Mouse (Mus musculus) CD4-positive helper T cell, adult 2 months (primary cell): ENCODE data around the gene Tial1.

Experiments
- DNase-seq: peaks from one replicate; pipeline ENCODE4 v3.0.0-alpha.2; 2012; ENCODE audit warnings: low read depth, missing footprints, low spot score

Tial1 gene

GRCm38 (mm10) chr7:128461285-128462215 lies at the start of gene Tial1:
Tial1 (minus strand) TSS chr7:128461717.
- DNase-seq, result peak; percentile 98

GRCm38 (mm10) chr7:128504091-128504490 lies 42.6 kb upstream of the Tial1 start:
- DNase-seq, result no peak

GRCm38 (mm10) chr7:128499801-128500200 lies 38.3 kb upstream of the Tial1 start:
- DNase-seq, result no peak

- DNase-seq, result no peak
Observed at GRCm38 (mm10) chr7:128494546-128494945, 33.0 kb upstream of the Tial1 start.

GRCm38 (mm10) chr7:128488986-128489385 lies 27.5 kb upstream of the Tial1 start:
- no peak for DNase-seq

- DNase-seq, result peak; percentile 14
Observed at GRCm38 (mm10) chr7:128474322-128474721, 12.8 kb upstream of the Tial1 start.

- DNase-seq, result no peak
Observed at GRCm38 (mm10) chr7:128462406-128462805, 889 bp upstream of the Tial1 start.

GRCm38 (mm10) chr7:128460865-128461228 lies 670 bp downstream of the Tial1 start:
- no peak for DNase-seq

GRCm38 (mm10) chr7:128460131-128460864 lies 1.2 kb downstream of the Tial1 start:
- peak; percentile 57 for DNase-seq

GRCm38 (mm10) chr7:128459791-128460130 lies 1.8 kb downstream of the Tial1 start:
- DNase-seq, result no peak

- DNase-seq, result no peak
Observed at GRCm38 (mm10) chr7:128458011-128458410, 3.5 kb downstream of the Tial1 start.

GRCm38 (mm10) chr7:128452731-128453130 lies 8.8 kb downstream of the Tial1 start:
- no peak for DNase-seq

- no peak for DNase-seq
Observed at GRCm38 (mm10) chr7:128440584-128440983, 20.9 kb downstream of the Tial1 start.

- DNase-seq, result no peak
Observed at GRCm38 (mm10) chr7:128439251-128439650, 22.3 kb downstream of the Tial1 start.

GRCm38 (mm10) chr7:128438131-128438530 lies 23.4 kb downstream of the Tial1 start:
- no peak for DNase-seq

- DNase-seq, result peak; percentile 22
Observed at GRCm38 (mm10) chr7:128433213-128433612, 28.3 kb downstream of the Tial1 start.

GRCm38 (mm10) chr7:128432574-128432973 lies 28.9 kb downstream of the Tial1 start:
- DNase-seq, result no peak

GRCm38 (mm10) chr7:128422491-128422890 lies 39.0 kb downstream of the Tial1 start:
- DNase-seq, result no peak

- no peak for DNase-seq
Observed at GRCm38 (mm10) chr7:128421701-128422100, 39.8 kb downstream of the Tial1 start.

- no peak for DNase-seq
Observed at GRCm38 (mm10) chr7:128419690-128420089, 41.8 kb downstream of the Tial1 start.

GRCm38 (mm10) chr7:128417930-128418779 lies 43.4 kb downstream of the Tial1 start, which contains the start of gene Rgs10:
Rgs10 (minus strand) TSS chr7:128418758.
- peak; percentile 65 for DNase-seq
